Mouse (Mus musculus): Measurements from ENCODE around the gene Mylk.

GRCm38 (mm10) chr16:34782442-34782841 lies 37.4 kb downstream of the Mylk start:
- TF ChIP-seq CTCF (conservative IDR thresholded peaks at IDR 0.05 in 1 of 2, IDR thresholded peaks at IDR 0.05 in 1 of 2; ENCODE audit: low read depth in 2 of 2, low read length in 2 of 2) (no peak), POLR2A (IDR thresholded peaks at IDR 0.05; ENCODE audit: low read depth, low read length) (no peak), USF2 (conservative IDR thresholded peaks at IDR 0.05; ENCODE audit: low read depth, low read length) (no peak), MAFK (IDR thresholded peaks at IDR 0.05; ENCODE audit: insufficient replicate concordance, low read length) (no peak), MYC (IDR thresholded peaks at IDR 0.05; ENCODE audit: low read depth, low read length) (no peak)

Data from CH12.LX (cell line).